Mouse (Mus musculus) cerebellum, adult 9-10 months (tissue): ENCODE measurements around the gene Car14.
"Not testable (repeated sequence)": the region's sequence is repeated elsewhere in the genome, so short reads cannot be mapped to it uniquely, and the experiment has no call there.

Experiments
- DNase-seq: peaks from one replicate; pipeline ENCODE4 v3.0.0; 2022

The Car14 gene

DNA sequence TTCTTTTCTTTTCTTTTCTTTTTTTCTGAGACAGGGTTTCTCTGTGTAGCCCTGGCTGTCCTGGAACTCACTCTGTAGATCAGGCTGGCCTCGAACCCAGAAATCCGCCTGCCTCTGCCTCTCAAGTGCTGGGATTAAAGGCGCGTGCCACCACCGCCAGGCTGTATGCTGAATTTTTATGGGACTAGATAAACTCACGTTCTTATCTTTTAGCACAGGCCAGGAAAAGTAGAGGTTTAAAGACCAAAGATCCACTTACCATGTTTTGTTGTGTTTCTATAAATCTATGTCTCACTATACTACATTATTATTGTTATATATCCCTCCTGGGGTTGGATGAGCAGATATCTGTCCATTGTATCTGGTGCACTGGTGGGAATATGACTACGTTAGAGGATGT, 18.9 kb upstream of the Car14 start:
- not testable (repeated sequence) for DNase-seq

DNA sequence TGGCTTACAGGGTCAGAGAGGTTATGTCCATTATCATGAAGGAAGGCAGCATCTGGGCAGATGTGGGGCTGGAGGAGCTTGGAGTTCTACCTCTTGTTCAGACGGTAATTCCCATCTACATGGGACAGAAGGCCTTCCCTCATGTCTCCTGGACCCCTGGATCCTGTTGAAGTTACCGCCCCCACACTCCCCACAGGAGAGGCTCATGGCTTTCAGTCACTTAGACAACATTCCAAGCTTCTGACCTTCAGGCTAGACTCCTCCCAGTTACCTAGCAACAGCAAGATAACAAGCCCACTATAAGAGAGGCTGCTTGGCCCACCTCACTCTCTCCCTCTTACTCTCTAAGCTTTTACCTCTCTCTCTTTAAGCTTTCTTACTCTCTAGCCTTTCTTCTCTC, 16.0 kb upstream of the Car14 start:
- not testable (repeated sequence) for DNase-seq

DNA sequence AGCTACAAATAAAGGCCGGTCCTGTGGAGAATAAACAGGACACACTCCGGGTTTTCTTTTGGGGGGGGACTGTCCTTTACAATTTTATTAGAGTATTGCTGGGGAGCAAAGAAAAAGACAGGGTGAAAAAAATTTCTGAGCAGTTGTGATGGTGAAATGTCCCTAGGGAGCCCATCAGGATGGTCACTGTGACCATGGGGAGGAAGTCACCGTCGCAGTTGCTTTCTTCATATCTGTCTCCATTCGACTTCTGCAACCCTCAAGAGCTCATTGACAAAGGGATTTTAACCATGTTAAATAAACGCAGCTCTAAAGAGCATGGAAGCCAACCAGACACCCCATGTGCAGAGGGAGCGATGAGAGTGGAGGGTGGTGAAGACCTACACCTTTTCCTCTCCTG, 12.3 kb upstream of the Car14 start:
- DNase-seq, result no peak

DNA sequence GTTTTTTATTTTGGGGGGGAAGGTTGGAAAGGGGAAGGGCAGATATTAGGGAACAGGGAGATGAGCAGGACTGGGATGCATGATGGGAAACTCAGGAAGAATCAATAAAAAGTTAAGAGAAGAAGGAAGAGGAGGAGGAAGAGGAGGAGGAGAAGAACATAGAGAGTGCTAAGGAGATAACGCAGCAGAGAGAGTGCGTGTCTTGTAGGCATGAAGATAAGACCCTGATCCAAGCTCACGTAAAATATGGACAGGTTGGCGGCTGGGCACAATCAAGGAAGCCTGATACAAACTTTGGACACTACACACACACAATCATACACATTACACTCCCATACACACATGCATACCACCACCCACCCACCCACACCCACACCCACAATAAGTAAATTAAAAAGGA, 10.2 kb upstream of the Car14 start:
- no peak for DNase-seq

DNA sequence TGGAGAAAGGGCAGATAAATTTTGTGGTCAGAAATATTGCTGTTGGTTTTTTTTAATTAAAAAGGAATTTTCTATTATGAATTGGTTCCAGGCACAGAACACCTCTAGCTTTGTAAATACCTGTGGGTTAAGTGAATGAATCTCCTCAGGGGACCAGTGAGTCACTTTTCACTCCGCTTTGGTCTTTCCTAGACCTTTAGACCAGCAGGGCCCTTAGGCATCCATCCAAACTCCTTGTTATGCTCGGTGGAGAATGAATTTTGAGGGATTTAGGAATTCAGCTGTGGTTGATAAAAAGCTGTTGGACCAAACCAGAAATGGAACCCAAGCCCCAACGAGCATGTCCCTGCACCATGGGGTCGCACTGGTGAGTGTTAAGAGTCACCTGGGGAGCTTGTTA, 3.1 kb upstream of the Car14 start:
- no peak for DNase-seq

DNA sequence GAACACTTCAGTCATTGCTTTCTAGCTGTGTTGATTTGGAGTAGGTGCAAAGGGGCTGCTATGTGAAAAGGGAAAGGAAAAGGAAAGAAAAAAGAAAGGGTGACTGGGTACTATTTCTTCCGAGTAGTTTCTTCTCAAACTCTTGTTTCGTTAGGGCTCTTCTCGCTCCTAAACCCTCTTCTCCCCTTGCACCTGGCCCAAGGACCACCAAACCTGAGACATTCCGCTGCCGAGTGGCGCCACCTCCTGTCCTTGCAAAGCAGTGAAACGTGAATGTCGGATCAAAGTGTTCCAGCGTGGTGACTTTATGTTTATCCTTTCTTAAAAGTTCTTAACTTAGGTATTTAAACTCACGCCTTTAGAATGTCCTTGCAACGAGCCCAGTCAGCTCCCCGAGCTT, 2.4 kb upstream of the Car14 start:
- DNase-seq, result no peak

DNA sequence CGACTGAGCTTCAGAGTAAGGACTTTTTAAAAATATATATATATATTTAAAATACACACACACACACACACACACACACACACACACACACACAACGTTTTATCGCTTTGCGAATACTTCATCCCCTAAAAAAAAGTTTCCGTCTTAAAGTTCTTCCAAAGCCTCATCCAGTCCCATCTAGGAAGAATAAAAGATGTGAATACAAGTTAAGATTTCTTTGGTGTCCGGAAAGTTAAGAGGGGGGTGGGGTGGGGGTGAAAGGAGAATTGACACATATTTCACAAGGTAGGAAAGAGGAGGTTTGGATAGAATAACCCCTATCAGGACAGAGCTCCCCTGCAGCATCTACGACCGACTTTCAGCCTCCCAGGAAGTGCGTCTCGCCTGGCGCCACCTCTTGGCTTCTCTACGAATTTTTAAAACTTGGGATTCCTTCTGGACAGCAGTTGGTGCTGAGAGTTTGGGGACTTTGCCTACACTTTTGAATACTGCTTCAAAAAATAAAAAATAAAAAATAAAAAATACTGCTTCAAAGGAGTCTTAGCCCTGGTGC, 1.5 kb upstream of the Car14 start:
- no peak for DNase-seq

DNA sequence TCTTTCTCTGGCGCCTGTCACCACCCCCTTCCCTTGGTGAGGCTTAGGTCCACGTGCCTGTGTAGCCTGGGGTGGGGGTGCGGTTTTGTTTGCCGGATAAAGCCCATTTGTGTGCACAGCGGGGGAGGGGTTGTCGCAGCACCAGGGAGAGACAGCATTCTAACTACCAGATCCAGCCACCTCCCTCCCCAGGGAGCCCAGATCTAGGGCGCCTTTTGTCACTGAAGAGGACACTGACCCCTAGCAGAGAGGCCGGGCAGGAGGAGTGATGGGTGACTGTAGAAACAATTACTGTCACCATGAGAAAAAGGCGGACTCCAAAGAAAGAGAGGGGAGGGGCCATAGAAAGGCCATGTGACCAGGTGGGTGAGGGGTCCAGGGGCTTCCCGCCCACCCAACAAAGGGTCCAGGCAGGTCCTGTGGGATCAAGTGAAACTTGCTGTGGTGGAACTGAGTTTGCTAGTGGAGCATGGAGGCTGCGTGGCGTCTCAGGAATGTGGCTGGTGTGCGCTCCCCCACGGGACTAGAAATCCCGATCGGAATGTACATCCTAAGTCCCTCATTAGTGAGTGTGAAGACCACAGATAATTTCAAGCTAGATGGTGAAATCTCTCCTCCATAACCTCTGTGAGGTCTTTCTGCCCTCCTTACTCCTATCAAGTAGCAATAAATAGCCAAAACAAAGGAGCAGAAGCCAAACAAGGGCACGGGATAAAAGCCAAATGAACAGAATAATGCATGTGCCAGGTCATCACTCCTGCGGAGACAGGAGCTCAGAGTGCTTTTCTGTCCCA, 852 bp upstream of the Car14 start:
- peak; percentile 55 for DNase-seq

DNA sequence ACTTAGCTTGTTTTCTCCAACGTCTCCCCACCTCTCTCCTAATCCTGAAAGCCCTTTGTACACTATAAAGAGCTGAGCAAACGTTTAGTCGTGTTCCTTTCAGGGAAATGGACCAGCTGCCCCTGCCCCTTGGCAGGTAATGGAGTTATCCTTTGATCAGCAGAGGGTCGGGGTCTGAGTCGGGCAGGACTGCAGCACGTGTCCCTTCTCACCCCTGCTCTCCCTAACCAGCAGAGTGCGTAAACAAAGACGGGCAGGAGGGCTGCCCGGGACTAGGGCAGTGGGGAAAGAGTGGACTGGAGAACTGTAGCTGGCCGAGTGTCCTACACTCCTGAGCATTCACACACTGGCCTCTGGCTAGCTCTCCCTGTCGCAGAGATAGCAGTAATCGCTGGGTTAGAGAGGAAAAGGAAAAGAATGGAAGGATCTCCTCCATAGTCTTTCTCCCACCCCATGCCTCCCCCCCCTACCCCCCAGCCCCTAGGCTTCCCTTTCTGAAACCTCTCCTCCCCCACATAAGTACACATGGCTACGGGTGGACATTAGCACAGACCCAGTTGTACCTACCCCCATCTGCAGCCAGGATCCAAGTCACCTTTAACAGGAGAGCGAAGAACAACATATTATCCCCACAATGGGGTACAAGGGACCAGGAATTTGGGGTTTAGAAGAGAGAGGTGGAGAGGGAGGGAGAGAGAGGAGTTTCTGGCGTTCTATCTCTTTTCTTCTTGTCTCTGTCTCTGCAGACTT, 563 bp downstream of the Car14 start:
- DNase-seq, result no peak

DNA sequence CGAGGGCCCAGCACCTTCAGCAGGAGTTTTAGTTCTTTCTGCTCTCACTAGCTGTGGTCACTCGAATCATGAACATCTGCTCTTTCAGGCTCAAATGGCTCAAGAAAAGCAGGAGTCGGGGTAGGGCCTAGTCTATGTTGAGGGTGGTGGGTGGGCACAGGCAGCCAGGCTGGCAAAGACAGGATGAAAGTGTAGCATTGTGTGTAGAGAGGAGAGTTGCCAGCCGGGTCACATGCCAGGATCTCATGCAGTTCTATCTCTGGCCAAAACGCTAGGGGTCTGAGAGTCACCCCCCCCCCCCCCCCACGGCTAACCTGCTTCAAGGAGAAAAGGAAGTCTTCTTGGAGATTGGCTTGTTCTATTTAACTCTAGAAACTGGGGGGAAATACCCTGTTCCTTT, 1.8 kb downstream of the Car14 start:
- no peak for DNase-seq

DNA sequence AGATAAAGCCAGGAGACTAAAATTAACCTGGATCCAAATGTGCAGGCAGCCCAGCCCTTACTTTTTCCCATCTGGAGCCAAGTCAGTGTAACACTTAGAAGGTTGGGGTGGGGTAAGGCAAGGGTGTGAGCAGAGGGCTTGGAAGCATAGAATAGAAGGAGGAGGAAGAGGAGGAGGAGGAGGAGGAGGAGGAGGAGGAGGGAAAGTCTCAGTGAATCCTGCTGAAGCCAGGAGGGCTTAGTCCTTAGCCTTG, 2.2 kb downstream of the Car14 start:
- no peak for DNase-seq

DNA sequence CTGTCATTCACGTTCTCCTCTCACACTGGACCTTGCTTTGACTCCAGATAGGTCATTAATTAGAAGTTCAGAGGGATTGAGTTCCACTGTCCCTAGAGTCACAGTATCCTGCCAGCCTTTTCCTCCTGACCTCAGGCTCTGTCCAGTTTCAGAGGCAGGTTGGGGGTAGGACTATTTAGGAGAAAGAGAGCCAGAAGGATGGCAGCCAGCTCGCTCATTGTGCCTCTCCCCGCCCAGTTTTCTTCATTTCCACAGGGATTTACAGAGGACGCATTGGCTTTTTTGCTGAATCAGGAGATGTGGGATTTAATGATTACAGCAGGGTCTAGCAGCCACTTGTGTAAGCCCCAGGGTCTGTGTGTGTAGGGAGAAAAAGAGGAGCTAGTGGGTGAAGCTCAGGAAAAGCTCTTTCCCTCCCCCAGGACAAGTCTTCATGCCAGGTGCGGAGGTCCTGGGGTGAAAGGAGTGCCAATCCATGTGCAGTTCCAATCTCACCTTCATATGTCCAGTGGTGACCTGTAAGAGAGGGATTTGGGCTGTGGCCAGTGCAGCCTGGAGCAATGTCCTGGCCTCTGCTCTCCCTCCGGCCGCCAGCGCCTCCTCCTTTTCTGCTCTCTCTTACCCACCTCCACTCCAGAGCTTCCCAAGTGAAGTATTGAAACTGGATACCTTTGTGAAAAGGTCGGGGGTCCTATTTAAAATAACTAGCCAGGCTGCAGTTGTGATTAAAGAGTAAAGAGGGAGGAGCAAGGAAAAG, 2.7 kb downstream of the Car14 start:
- no peak for DNase-seq

DNA sequence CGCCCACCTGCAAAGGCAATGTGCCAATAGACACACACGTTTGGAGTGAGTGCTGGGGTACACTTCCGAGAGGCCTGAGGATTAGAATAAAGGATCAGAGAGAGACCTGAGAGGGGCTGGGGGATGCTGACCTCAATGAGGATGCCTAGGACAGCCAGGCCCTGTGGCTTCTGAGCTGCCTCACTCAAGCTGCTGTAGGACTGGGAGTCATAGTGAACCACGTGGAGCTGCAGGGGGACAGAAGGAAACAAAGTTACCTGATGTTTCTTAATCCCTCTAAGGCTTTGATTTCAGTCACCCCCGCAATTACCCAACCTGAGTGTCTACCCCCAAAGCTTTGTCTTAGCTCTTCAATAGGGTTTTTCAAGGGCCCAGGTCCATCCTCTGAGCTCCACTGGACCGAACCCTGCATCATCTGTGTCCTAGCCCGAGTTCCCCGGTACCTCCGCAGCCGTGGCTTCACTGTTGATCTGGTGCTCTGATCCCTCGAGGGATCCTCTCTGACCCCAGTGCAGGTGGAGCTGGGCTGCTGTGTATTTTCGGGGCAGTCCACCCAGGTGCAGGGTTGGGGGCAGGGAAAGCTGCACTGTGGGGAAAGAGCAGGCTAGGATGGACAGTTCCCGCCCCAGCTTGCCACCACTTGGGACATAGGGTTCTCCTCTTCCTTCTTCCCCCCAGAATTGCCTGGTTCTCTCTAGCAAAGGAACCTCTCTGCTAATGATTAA, 4.5 kb downstream of the Car14 start:
- DNase-seq, result no peak

DNA sequence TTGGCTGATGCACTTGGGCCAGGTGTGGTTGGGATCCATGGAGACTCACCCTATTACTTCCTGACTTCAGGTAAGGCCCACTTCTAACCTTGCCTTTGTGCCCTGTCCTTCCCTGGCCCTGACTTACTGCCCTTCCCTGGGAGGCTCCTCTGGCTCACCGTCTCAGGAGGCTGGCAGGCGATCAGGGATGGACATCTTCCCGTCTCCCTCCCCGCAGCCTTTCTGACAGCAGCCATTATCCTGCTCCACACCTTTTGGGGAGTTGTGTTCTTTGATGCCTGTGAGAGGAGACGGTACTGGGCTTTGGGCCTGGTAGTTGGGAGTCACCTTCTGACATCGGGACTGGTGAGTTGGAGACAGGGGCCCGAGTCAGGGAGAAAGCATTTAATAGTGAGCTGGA, 9.0 kb downstream of the Car14 start:
- DNase-seq, result not testable (repeated sequence)

DNA sequence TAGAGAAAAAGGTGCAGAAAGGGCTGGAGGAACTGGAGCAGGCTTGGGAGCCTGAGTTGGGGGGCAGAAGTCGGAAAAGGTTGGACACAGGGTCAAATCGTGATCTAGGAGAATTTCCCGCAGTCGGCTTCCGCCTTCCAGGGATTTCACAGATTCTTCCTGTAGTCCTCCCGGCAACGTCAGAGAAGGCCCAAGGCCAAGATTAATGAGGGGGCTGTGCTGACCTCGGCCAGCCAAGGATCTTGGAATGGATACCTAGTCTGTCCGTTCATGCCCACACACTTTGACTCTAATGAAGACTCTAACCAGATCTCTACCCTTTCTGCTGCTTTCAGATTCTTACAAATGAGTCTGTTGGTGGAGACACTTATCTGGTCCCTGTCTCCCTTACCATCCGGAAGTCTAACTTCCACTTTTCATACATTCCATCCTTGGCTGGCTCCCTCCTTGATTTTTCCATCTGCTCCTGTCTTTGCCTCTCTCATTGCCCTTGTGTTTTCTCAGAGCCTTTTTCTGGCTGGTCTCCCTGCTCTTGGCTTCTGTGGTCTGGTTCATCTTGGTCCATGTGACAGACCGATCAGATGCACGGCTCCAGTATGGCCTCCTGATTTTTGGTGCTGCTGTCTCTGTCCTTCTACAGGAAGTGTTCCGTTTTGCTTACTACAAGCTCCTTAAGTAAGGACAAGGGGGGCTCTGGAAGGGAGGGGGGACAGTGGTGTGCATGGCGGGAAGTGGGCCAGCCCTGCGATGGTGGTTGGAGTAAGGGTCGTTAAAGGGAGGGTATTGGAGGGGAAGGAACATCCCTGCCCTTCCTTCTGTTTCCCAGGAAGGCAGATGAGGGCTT, 10.0 kb downstream of the Car14 start:
- DNase-seq, result peak; percentile 75

DNA sequence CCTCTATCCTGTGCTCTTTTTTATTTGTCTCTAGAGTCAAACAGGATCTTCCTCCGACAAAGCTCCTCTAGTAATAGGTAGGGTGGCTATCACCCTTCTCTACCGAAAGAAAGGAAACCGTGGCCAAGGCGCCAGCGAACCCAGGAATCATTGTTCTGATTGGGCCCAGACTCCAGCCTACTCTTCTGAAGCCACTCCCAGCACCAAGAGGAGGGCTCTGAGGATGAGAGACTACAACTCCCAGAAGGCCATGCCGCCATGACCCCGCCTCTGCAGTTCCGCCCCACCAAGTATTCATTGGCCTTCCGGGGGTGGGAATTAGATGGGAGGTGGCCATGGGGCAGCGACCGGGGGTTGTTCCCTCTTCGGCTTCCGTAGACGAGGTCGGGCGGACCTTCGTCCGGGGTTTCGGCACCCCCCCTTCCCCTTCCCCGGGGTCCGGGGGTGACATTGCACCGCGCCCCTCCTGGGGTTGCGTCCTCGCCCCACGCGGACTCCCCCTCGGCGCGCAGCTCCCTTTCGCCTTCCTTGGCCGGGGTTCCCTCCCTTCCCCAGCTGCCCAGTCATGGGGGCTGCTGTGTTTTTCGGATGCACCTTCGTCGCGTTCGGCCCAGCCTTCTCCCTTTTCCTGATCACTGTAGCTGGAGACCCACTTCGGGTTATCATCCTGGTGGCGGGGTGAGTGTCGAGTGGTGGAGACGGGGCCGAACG, 10.7 kb downstream of the Car14 start, which contains the start of gene Aph1a:
TSS of gene Aph1a (plus strand) at position 364 of the 711 bp plus-strand sequence.
- DNase-seq, result peak; percentile 98

DNA sequence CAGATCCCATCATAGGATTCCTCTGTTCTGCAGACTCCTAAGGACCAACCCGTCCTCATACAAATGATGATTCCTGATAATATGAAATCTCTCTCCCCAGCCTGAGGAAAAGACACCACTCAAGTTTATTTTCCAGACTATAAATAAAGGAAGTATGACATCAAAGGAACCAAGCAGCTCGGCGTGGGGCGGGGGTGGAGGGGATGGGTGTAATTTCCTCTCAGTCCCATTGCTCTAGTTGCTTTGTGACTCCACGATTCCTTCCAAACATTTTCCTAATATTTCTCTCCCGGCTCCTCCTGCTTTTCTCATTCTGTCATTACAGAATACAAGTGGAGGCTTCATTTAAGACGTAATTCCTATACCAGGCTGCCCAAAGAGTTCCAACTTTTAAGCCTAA, 11.4 kb downstream of the Car14 start:
- no peak for DNase-seq

DNA sequence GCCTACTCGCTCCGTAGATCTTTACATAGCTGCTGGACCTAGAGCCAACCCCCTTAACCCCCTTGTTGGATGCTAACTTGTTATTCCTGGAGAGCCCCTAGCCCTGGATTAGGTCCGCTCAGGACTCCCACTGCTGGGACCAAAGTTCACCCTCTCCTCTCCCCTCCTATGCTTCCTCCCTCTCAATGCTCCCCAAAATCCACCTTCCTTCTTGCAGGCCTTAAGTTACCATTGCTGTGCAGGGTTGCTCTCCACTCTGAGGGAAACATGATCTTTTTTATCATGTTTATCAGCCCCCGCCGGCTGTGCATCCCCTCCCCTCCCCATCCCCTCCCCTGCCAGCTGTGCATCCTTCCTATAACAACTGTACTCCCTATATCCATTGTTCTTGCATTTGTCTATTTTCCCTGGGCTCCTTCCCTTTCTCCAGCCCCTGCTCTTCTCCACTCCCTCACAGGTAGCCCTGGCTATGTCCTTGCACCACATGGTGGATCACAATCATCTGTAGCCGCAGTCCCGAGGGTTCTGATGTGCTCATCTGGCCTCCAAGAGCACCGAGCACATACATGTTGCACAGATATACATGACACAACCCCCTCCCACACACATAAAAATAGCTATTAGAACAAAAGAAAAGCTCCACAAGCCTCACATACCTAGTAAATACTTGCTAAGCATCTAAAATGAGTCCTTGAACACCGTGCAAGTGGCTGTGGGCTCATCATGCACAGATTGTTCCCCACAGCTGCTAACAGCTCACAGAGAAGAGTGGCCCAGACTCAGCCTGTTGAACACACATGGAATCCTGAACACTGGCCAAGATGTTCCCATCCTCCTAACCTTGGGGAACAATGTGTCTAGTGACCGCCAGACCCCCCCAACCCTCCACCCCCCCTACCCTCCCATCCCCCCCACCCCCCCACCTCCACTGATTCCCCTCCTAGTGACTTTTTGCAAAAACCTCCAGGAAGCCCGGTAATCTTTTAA, 12.1 kb downstream of the Car14 start:
- DNase-seq, result peak; percentile 59

DNA sequence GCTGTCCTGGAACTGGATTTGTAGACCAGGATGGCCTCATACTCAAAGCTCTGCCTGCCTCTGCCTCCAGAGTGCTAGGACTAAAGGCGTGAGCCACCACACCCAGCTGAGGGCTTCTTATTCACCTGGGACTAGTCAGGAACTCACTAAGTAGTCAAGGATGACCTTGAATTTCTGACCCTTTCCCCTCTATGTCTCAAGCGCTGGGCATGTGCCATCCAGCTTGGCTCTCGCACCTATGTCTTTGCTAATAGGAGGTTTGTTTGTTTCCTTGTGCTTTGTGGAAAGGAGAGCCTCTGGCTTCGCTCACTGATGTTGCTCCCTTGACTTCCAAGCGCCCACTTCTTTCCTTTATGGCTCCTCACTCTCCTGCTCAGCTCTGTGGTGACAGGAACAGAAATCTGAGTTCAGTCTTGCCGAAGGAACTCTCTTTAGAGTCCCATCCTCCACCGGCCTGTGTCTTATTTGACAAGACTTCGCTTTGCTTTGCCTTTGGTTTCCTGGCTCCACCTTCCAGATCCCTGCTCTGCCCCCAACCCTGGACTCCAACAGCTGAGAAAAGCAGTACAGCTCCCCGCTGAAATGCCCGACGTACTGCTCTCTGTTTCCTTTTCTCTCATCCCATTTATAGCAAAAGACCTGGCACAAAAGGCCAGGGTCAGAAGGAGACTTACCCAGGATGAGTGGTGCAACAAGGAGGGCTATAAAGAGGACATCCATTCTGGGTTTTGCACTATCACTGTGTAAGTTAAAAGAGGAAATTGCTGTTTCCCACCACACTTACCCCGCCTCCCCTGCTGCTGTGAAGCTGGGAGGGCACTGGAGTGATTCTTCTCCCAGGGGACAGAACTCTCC, 13.1 kb downstream of the Car14 start, which contains the start of gene BC028528:
TSS of gene BC028528 (minus strand) at position 795 of the 855 bp plus-strand sequence.
- no peak for DNase-seq
